8 mouse cellular contexts compared by ENCODE assay signal in genomic region chr2:151702146-151702850, GRCm38 (mm10). TPM values are rescaled to one million over a fixed set of nuclear protein-coding genes. Genes with fewer than 3 reads are reported as not detected.
DNase-seq lines count a peak whose midpoint lies in the region; ATAC-seq and TF ChIP-seq lines count a peak whose summit lies in the region.

No protein-coding gene starts in this region.

- peak overlapping the region; percentile 17 for H3K9ac ChIP-seq in intestine, postnatal 0 days (ENCODE audit: low read depth, low read length)
- H3K9ac ChIP-seq in limb, embryonic 15.5 days: peak overlapping the region; percentile 72
- H3K9ac ChIP-seq in midbrain, postnatal 0 days (replicated peaks; ENCODE audit: low read length, poor library complexity, severe bottlenecking): peak overlapping the region; percentile 90

- H3K27me3 ChIP-seq in intestine, postnatal 0 days (replicated peaks; ENCODE audit: control insufficient read depth, insufficient read depth, low read length): peaks cover 15% of the 10 kb centered on the region; the same call in 1 of the 2 replicates
- peaks cover 49% of the 10 kb centered on the region for H3K27me3 ChIP-seq in limb, embryonic 15.5 days
- H3K27me3 ChIP-seq in midbrain, postnatal 0 days (ENCODE audit: insufficient read depth, low read length): no peaks in the 10 kb centered on the region

- no peak overlapping the region for H3K27ac ChIP-seq in intestine, postnatal 0 days (ENCODE audit: low read depth, low read length)
- no peak overlapping the region for H3K27ac ChIP-seq in limb, embryonic 15.5 days
- H3K27ac ChIP-seq in midbrain, postnatal 0 days (ENCODE audit: low read depth, low read length): peak overlapping the region; percentile 68

- H3K4me3 ChIP-seq in intestine, postnatal 0 days (ENCODE audit: low read depth, low read length): peak overlapping the region; percentile 52
- H3K4me3 ChIP-seq in limb, embryonic 15.5 days: peak overlapping the region; percentile 63
- H3K4me3 ChIP-seq in midbrain, postnatal 0 days (ENCODE audit: low read depth, low read length): peak overlapping the region; percentile 90

- ATAC-seq in intestine, postnatal 0 days: peak; percentile 64
- peak; percentile 64 for ATAC-seq in limb, embryonic 15.5 days (ENCODE audit: insufficient number of reproducible peaks, low FRiP score, low TSS enrichment, low read depth)
- peak; percentile 85 for ATAC-seq in midbrain, postnatal 0 days (ENCODE audit: low FRiP score)

- TF ChIP-seq CTCF in intestine, postnatal 0 days (IDR thresholded peaks at IDR 0.05; ENCODE audit: low read depth): peak; percentile 52
- TF ChIP-seq CTCF in midbrain, postnatal 0 days (IDR thresholded peaks at IDR 0.05): peak; percentile 50

- 0 out of 2 replicates have a peak, but pooled peaks cover 6% of the 10 kb centered on the region for H3K4me1 ChIP-seq in intestine, postnatal 0 days (replicated peaks; ENCODE audit: control insufficient read depth, insufficient read depth, low read length)
- H3K4me1 ChIP-seq in limb, embryonic 15.5 days: peaks cover 15% of the 10 kb centered on the region
- H3K4me1 ChIP-seq in midbrain, postnatal 0 days (ENCODE audit: insufficient read depth, low read length): peaks cover 6% of the 10 kb centered on the region; the same call in 1 of the 2 replicates

- under 1% methylated on average over 75 of the region's 97 CpGs for WGBS in intestine, postnatal 0 days
- WGBS in limb, embryonic 15.5 days: under 1% methylated on average over 77 of the region's 97 CpGs
- WGBS in midbrain, postnatal 0 days: 3% methylated on average over 28 of the region's 97 CpGs

- peak; percentile 39 for DNase-seq in layer of hippocampus, adult 11-12 months (ENCODE audit: low spot score)
- DNase-seq in layer of hippocampus, adult 9-10 months (ENCODE audit: low spot score): no peak
- DNase-seq in cerebellum, postnatal 25 days: peak; percentile 63 to 74
- DNase-seq in gastrocnemius, postnatal 25 days: peak; percentile 19
- DNase-seq in midbrain, postnatal 0 days (ENCODE audit: low spot score): peak; percentile 62
- peak; percentile 35 for DNase-seq in testis, postnatal 14 days (ENCODE audit: low spot score)

- peak overlapping the region; percentile 99 for H3K4me2 ChIP-seq in intestine, postnatal 0 days (replicated peaks; ENCODE audit: low read depth)
- H3K4me2 ChIP-seq in limb, embryonic 15.5 days: peak overlapping the region; percentile 99
- peak overlapping the region; percentile 84 for H3K4me2 ChIP-seq in midbrain, postnatal 0 days (ENCODE audit: low read depth, low read length, poor library complexity, severe bottlenecking)

- H3K9me3 ChIP-seq in intestine, postnatal 0 days (ENCODE audit: control insufficient read depth): no peaks in the 10 kb centered on the region
- H3K9me3 ChIP-seq in limb, embryonic 15.5 days: no peaks in the 10 kb centered on the region
- H3K9me3 ChIP-seq in midbrain, postnatal 0 days (ENCODE audit: low read length): no peaks in the 10 kb centered on the region

- no peaks in the 10 kb centered on the region for H3K36me3 ChIP-seq in intestine, postnatal 0 days (ENCODE audit: control insufficient read depth, insufficient read depth)
- no peaks in the 10 kb centered on the region for H3K36me3 ChIP-seq in limb, embryonic 15.5 days
- peaks cover 17% of the 10 kb centered on the region for H3K36me3 ChIP-seq in midbrain, postnatal 0 days (ENCODE audit: insufficient read depth, low read length)

RNA-seq across cellular contexts. Expression of gene Tmem74b, which starts 0.5 kb away (rescaled TPM):
- total RNA-seq in gastrocnemius, postnatal 25 days (2021): 1 to 10 TPM in 1 of 2 experiments, under 1 TPM in 1; 0.62 to 1.3 TPM
- polyA plus RNA-seq in intestine, postnatal 0 days (2015; fragmentation: Nextera tagmentation; extraction: Ambion mirVana): 1.3 TPM in 2 replicates
- polyA plus RNA-seq in limb, embryonic 15.5 days (2015; fragmentation: Nextera tagmentation; extraction: Ambion mirVana): 2.2 and 2.4 TPM in 2 replicates
- 28.6 and 36.9 TPM in 2 replicates for total RNA-seq in midbrain, postnatal 0 days (2014; rRNA removed)
- 24.8 and 28.0 TPM in 2 replicates for polyA plus RNA-seq in midbrain, postnatal 0 days (2015; fragmentation: Nextera tagmentation; extraction: Ambion mirVana)

RNA-seq across cellular contexts. Expression of gene Rad21l, which starts 34.0 kb away (rescaled TPM):
- not detected for total RNA-seq in gastrocnemius, postnatal 25 days (2021)
- polyA plus RNA-seq in intestine, postnatal 0 days (2015; fragmentation: Nextera tagmentation; extraction: Ambion mirVana): 0.09 TPM in 1 of 2 replicates, not detected in the other
- not detected in 2 replicates for polyA plus RNA-seq in limb, embryonic 15.5 days (2015; fragmentation: Nextera tagmentation; extraction: Ambion mirVana)
- total RNA-seq in midbrain, postnatal 0 days (2014; rRNA removed): 0.44 and 0.90 TPM in 2 replicates
- polyA plus RNA-seq in midbrain, postnatal 0 days (2015; fragmentation: Nextera tagmentation; extraction: Ambion mirVana): 0.15 and 0.20 TPM in 2 replicates

RNA-seq across cellular contexts. Expression of gene Psmf1, which starts 41.7 kb away (rescaled TPM):
- total RNA-seq in gastrocnemius, postnatal 25 days (2021): 10 to 100 TPM; 15.3 to 17.9 TPM
- 36.0 and 36.6 TPM in 2 replicates for polyA plus RNA-seq in intestine, postnatal 0 days (2015; fragmentation: Nextera tagmentation; extraction: Ambion mirVana)
- 40.0 and 41.1 TPM in 2 replicates for polyA plus RNA-seq in limb, embryonic 15.5 days (2015; fragmentation: Nextera tagmentation; extraction: Ambion mirVana)
- total RNA-seq in midbrain, postnatal 0 days (2014; rRNA removed): 59.5 and 77.6 TPM in 2 replicates
- polyA plus RNA-seq in midbrain, postnatal 0 days (2015; fragmentation: Nextera tagmentation; extraction: Ambion mirVana): 72.6 and 73.8 TPM in 2 replicates

Comparison
In these comparisons a context has a peak if more than half of its experiments do, and no peak if none do; other contexts are left out.
1. H3K9ac ChIP-seq: peak in every context shown above with its lines; median percentile 90 in midbrain, postnatal 0 days; 72 in limb, embryonic 15.5 days; 17 in intestine, postnatal 0 days.